Mouse (Mus musculus) forebrain, embryonic 13.5 days (tissue): ENCODE measurements around the gene Tuba1c. TPM values are rescaled to one million over a fixed set of nuclear protein-coding genes. Genes with fewer than 3 reads are reported as not detected.

ENCODE experiments used
- ATAC-seq: fragments of 200-750 bp; cut with Nextera tagmentation; 2 replicates; pipeline ENCODE4 v1.8.0; 2017
- H3K27ac ChIP-seq: fragments of 300-500 bp; sonication (generic); 2 replicates; pipeline ENCODE4 v1.5.1; 2015; ENCODE audit warnings: inconsistent platforms, mild to moderate bottlenecking, moderate library complexity
- H3K27me3 ChIP-seq: fragments of 300-500 bp; sonication (generic); 2 replicates; pipeline ENCODE4 v1.6.1; 2015; ENCODE audit warnings: mild to moderate bottlenecking, inconsistent platforms
- H3K36me3 ChIP-seq: fragments of 300-500 bp; sonication (generic); 2 replicates; pipeline ENCODE4 v1.6.1; 2015; ENCODE audit warnings: mild to moderate bottlenecking, inconsistent platforms; ENCODE audit not compliant: poor library complexity, severe bottlenecking
- H3K4me1 ChIP-seq: fragments of 300-500 bp; sonication (generic); 2 replicates; pipeline ENCODE4 v1.6.1; 2015; ENCODE audit warnings: inconsistent platforms
- H3K4me2 ChIP-seq: fragments of 300-500 bp; sonication (generic); 2 replicates; pipeline ENCODE4 v1.6.1; 2015; ENCODE audit warnings: inconsistent platforms, mild to moderate bottlenecking, moderate library complexity
- H3K4me3 ChIP-seq: fragments of 300-500 bp; sonication (generic); 2 replicates; pipeline ENCODE4 v1.5.1; 2015; ENCODE audit warnings: mild to moderate bottlenecking, inconsistent platforms
- H3K9ac ChIP-seq: fragments of 300-500 bp; sonication (generic); 2 replicates; pipeline ENCODE4 v1.6.1; 2015; ENCODE audit warnings: mild to moderate bottlenecking, inconsistent platforms
- H3K9me3 ChIP-seq: fragments of 300-500 bp; sonication (generic); replicated peaks from 2 replicates; pipeline ENCODE4 v1.6.1; 2016; ENCODE audit warnings: inconsistent platforms
- WGBS: fragments of 180-500 bp; shearing (Covaris S2); methylation state at CpG from one replicate; pipeline ENCODE4 v1.1.7; 2015; 5-methylcytosine and 5-hydroxymethylcytosine counted together
- polyA plus RNA-seq: library from polyadenylated mRNA; unstranded; fragments of >200 nt; fragmentation: Nextera tagmentation; extraction: Ambion mirVana; gene quantifications from 2 replicates; pipeline ENCODE4 v1.2.1, GENCODE M21; 2015

Tuba1c gene
- polyA plus RNA-seq, result 97.6 and 102 TPM in 2 replicates

DNA sequence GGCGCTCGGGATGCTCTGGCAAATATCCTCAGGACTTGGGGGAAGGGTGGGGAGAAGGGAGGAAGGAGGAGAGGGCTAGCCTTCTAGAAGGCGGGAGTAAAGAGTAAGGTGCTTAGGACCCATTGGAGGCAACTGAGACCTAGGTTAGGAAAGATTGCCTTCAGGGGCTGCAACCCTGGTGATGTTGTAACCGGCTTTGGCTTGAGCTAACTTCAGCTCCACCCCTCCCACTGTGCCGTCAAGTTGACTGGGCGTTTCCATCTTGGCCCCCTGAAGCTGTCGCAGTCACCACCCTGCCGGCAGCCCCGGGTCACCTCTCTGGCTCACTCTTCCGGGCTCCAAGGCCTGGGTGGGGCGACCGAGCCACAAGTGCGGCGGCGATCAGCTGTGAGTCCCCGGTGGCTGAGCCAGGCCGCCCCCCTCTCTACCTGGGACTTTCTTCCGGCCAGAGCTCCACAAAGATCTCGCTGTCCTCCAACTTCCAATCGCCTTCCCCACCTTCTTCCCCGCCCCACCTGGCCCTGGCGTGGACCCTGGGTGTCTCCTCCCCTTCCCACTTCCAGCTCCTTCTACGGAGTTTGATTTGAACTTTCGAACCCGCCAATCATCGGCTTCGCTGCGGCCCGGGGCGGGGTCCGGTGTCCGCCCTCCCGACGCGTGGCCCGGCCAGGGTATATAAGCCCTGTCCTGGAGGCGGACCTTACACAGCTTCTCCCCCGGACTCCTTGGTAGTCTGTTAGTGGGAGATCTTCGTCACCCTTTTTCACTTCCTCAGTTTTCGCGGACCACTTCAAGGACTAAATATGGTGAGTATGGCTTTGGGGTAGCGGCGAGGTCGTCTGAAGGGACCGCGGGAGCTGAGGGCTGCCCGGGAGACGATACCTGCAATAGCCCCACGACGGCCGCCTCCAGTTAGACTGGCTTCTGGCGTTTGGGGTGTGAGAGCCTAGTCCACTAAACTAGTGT, at the start of gene Tuba1c:
Tuba1c (plus strand) TSS at position 273 of the 966 bp plus-strand sequence.
- Histone ChIP-seq H3K4me3 (peak within 1 kb of the TSS; percentile 50), H3K9me3 (no peaks in the 10 kb centered on the region), H3K4me2 (peak within 1 kb of the TSS; percentile 86), H3K27ac (no peak within 1 kb of the TSS), H3K4me1 (peaks cover 45% of the 10 kb centered on the region), H3K9ac (peak within 1 kb of the TSS; percentile 66), H3K27me3 (0 out of 2 replicates have a peak, but pooled peaks cover 2% of the 10 kb centered on the region), H3K36me3 (peaks cover 9% of the 10 kb centered on the region; the same call in 1 of the 2 replicates)
- WGBS, result under 1% methylated on average over 51 of the region's 52 CpGs
- peak; percentile 80 for ATAC-seq

DNA sequence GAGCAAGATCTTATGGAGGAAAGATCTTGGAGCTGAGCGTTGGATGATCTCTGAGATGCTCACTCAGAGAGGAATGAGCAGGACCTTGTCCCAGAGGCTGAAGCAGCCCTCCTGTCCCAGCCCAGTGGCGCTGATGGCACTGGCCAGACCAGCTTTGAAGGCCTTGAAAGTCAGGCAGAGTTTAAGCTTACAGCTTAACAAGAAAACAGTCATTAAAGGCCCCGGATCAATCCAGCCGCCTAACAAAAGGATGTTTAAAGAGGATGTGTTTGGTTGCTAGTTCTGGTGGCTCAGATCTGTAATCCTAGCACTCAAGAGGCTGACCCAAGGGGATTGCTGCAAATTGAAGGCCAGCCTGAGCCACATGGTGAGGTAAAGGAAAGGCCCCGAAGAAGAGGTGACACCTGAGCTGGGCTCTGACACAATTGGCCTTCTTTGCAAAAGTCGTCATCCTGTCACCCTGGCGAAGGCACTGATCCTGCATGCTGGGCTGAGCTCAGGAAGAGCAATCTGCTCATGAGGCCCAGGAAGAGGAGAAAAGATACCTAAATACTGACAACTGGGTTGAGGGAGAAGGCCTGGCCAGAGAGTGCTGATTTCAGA, 49.6 kb upstream of the Tuba1c start:
- Histone ChIP-seq H3K9me3 (no peaks in the 10 kb centered on the region), H3K36me3 (no peaks in the 10 kb centered on the region), H3K4me1 (peaks cover 62% of the 10 kb centered on the region), H3K27me3 (no peaks in the 10 kb centered on the region), H3K4me2 (no peak overlapping the region), H3K27ac (peak overlapping the region; percentile 26; the same call in 1 of the 2 replicates), H3K9ac (no peak overlapping the region), H3K4me3 (no peak overlapping the region)
- ATAC-seq, result no peak
- WGBS, result 27% methylated on average over 7 of the region's 7 CpGs

DNA sequence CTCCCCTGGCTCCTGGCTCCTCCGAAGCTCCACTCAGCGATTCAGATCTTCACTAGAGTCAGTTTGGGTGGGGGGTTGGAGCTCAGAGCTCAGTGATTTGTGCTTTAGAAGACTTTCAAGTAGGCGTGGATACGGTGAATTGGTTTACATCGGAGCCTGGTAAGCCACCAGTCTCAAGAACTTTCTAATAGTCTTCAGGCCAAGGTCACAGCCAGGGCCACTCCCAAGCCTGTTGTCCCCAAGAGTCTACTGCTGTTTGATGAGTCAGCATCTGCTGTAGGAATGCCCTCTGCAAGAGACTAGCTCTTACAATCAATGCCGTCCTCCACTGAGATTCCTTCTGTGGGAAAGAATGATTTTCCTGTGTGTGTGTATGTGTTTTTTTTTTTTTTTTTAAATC, 47.6 kb upstream of the Tuba1c start:
- H3K9ac ChIP-seq, result no peak overlapping the region
- peaks cover 74% of the 10 kb centered on the region for H3K4me1 ChIP-seq
- H3K4me3 ChIP-seq, result no peak overlapping the region
- H3K9me3 ChIP-seq, result no peaks in the 10 kb centered on the region
- no peaks in the 10 kb centered on the region for H3K36me3 ChIP-seq
- no peak for ATAC-seq
- no peaks in the 10 kb centered on the region for H3K27me3 ChIP-seq
- no peak overlapping the region for H3K4me2 ChIP-seq
- WGBS, result 81% methylated on average over 6 of the region's 6 CpGs
- H3K27ac ChIP-seq, result no peak overlapping the region; the same call in 1 of the 2 replicates

DNA sequence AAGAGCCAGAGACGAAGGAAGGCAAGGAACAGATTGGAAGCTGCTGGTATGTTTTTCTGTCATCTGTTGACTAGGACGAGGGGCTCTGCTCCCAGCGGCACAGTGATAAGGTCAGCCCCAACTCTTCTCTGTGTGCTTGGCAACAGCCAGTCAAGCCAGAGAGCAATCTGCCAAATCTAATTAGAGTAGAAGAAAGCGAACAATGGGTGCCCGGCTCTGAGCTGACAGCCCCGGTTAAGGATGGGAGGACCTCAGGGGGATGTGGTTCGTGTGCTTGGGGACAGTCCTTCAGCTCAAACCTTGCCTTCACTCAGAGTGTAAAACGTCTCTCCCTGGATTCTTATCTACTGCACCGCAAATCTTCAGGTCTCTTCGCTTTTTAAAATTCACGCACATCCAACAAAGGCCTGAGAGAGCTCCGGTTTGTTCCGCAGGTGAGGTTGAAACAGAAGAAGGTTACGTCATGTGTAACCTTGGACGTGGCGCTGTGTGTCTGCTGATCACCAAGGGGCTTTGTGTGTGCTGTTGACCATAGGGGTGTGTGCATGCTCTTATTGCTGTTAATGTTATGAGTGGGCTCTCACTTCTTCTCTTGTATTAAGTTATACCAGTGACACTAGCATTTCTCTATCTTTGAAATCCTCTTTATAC, 46.1 kb upstream of the Tuba1c start:
- peak overlapping the region; percentile 79 for H3K9ac ChIP-seq
- H3K27me3 ChIP-seq, result no peaks in the 10 kb centered on the region
- H3K27ac ChIP-seq, result peak overlapping the region; percentile 98
- H3K4me1 ChIP-seq, result peaks cover 74% of the 10 kb centered on the region
- peak overlapping the region; percentile 47 for H3K4me3 ChIP-seq
- peak overlapping the region; percentile 72 for H3K4me2 ChIP-seq
- no peaks in the 10 kb centered on the region for H3K36me3 ChIP-seq
- peak; percentile 60 for ATAC-seq
- H3K9me3 ChIP-seq, result no peaks in the 10 kb centered on the region
- 13% methylated on average over 16 of the region's 16 CpGs for WGBS

DNA sequence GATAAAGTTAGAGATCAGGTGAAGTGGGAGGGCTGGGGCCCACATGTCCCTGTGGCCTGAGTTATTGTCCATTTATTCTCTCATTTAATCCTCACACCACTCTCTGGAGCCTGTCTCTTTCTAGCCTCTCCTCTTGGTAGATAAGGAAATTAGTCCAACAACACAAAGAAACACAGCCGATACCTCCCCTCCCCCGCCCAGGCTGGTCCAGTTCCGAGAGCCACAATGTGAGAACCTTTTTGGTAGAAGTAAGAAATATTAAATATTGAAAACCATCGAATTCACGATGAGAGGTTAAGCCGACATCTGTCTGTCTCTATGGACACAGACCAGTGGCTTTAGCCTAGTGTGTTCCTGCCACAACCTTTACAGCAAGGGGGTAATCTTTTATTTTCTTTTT, 45.0 kb upstream of the Tuba1c start:
- WGBS, result 35% methylated on average over 6 of the region's 6 CpGs
- H3K9ac ChIP-seq, result peak overlapping the region; percentile 79
- peak overlapping the region; percentile 98 for H3K27ac ChIP-seq
- no peaks in the 10 kb centered on the region for H3K9me3 ChIP-seq
- no peaks in the 10 kb centered on the region for H3K36me3 ChIP-seq
- no peak for ATAC-seq
- no peaks in the 10 kb centered on the region for H3K27me3 ChIP-seq
- H3K4me1 ChIP-seq, result peaks cover 80% of the 10 kb centered on the region
- H3K4me2 ChIP-seq, result peak overlapping the region; percentile 72
- H3K4me3 ChIP-seq, result peak overlapping the region; percentile 47

DNA sequence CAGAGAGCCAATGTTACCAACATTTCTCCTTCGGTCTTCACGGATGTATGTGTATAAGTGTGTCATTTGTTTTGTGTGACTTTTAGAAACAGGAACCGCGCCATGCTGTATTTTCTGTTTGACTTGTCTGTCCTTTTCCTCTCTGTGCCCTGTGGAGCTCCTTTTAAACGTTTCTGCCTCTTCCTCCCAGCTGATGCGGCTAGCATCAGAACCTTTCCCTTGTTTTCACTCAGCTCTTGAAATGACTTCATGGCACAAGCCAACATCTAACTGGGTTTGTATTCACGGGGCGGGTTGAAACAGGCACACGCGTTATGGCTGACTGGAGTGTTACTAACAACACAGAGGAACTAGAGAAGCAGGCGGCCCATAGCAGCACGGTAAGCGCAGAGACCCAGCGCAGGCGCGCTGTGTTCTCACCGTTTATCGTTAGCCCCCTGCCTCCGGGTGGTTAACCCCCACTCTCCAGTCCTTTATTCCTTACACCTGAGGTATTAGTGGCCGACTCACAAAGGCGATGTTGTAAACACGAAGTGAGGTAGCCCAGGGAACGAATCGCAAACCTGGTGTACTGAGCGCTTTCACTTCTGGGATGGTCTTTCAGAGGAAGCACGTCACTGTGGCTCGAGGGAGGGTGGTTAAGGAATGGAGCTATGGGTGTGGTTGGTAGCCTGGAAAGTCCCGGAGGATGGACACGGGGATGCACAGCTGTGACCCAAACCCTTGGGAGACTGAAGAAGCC, 44.3 kb upstream of the Tuba1c start:
- Histone ChIP-seq H3K4me3 (peak overlapping the region; percentile 47), H3K9me3 (no peaks in the 10 kb centered on the region), H3K27me3 (no peaks in the 10 kb centered on the region), H3K27ac (peak overlapping the region; percentile 98), H3K4me2 (peak overlapping the region; percentile 72), H3K4me1 (peaks cover 82% of the 10 kb centered on the region), H3K9ac (peak overlapping the region; percentile 79), H3K36me3 (no peaks in the 10 kb centered on the region)
- WGBS, result 3% methylated on average over 29 of the region's 29 CpGs
- ATAC-seq, result peak; percentile 73

DNA sequence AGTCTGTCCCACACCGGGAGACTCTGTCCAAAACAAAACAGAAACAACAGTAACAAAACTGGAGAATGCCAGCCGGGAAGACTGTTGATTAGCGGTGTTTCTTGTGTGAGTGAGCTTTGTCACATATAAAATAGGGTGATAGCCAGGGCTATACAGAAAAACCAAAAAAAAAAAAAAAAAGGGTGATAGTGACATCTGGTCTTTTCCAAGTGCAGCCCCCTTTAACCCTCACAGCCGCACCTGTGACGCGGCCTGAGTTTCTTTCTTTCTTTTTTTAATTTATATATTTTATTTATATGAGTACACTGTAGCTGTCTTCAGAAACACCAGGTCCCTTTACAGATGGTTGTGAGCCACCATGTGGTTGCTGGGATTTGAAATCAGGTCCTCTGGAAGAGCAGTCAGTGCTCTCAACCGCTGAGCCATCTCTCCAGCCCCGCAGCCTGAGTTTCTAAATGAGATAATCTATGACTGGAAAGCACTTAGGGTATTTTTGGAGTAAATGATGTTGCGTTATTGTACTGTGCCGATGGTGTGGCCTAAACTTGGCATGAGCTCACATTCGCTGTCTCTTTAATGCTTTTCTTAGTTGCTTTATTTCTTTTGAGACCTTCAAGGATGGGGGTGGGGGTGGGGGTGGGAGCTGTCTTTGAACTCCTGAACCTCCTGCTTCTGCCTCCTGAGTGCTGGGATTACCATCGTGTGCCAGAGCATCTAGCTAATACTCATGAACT, 43.5 kb upstream of the Tuba1c start:
- Histone ChIP-seq H3K27me3 (no peaks in the 10 kb centered on the region), H3K27ac (peak overlapping the region; percentile 98), H3K4me1 (peaks cover 89% of the 10 kb centered on the region), H3K9me3 (no peaks in the 10 kb centered on the region), H3K9ac (peak overlapping the region; percentile 79), H3K4me2 (peak overlapping the region; percentile 72), H3K4me3 (peak overlapping the region; percentile 47), H3K36me3 (no peaks in the 10 kb centered on the region)
- ATAC-seq, result no peak
- 11% methylated on average over 12 of the region's 12 CpGs for WGBS

DNA sequence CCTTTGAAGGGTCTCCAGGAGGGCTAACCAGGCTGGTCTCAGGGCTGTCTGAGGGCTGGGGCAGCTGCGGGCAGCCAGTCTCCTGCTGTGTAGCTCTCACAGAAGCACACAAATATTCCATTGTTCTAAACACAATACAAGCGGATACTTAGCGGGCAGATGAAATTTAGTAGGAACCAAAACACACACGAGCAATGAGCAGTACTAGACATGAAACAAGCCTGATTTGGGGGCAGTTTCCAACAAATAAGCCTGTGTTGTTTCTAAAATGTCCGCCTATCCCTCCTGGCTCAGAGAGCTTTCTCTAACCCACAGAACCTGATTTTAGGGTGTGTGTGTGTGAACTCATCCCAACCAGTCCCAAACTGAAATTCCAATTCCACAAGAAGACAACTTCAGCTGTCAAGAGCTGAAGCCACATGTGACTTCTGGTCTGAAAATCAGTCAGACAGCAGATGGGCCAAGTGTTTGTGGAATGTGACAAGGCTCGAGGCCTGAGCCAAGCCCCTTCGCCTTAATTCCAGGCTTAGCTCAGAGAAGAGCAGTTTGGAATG, 42.5 kb upstream of the Tuba1c start:
- ATAC-seq, result no peak
- H3K9me3 ChIP-seq, result no peaks in the 10 kb centered on the region
- H3K27me3 ChIP-seq, result no peaks in the 10 kb centered on the region
- peak overlapping the region; percentile 72 for H3K4me2 ChIP-seq
- no peaks in the 10 kb centered on the region for H3K36me3 ChIP-seq
- H3K4me3 ChIP-seq, result peak overlapping the region; percentile 47
- 2% methylated on average over 7 of the region's 7 CpGs for WGBS
- H3K27ac ChIP-seq, result peak overlapping the region; percentile 98
- H3K9ac ChIP-seq, result peak overlapping the region; percentile 79
- H3K4me1 ChIP-seq, result peaks cover 94% of the 10 kb centered on the region

DNA sequence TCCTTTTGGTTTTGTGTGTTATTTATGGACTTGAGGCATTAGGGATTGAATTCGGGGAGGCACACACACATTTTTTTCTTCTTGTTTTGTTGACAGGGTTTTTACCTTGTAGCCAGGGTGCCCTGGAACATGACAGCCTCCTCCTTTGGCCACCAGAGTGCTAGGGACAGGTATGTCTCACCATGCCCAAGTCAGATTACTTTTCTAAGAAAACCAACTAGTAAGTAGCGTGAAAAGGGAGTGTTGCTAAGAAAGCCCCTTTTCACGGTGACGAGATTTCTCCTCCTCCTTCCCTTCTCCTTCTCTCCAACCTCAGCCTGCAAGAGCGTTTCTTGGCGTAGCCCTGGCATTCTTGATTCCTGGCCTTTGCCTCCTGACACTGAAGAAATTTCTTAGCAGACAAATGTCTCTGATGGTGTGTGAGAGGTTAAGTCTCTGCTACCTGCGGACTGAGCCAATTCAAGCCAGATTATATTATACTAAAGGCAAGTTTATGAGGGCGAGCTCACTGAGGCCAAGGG, 42.0 kb upstream of the Tuba1c start:
- 30% methylated on average over 8 of the region's 8 CpGs for WGBS
- no peak for ATAC-seq
- H3K9ac ChIP-seq, result peak overlapping the region; percentile 79
- H3K36me3 ChIP-seq, result no peaks in the 10 kb centered on the region
- peak overlapping the region; percentile 98 for H3K27ac ChIP-seq
- peak overlapping the region; percentile 47 for H3K4me3 ChIP-seq
- no peaks in the 10 kb centered on the region for H3K27me3 ChIP-seq
- no peaks in the 10 kb centered on the region for H3K9me3 ChIP-seq
- H3K4me1 ChIP-seq, result peaks cover 98% of the 10 kb centered on the region
- H3K4me2 ChIP-seq, result peak overlapping the region; percentile 72

DNA sequence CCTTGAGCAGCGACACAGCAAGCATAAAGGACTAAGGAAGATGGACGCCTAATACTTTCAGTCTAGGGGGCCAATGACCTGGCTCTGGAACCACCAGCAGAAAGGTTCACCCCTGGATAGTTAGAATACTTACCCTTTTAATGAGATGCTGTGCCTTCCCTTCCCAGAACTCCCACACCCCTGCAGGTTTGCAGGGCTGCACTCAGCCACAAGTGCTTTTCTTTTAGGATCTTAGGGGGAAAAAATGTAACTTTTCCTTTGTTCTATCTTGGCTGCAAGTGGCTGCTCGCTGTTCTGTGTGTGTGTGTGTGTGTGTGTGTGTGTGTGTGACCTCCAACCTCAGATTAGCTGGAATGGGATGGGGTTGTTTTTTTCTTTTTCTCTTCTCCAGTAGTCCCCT, 40.9 kb upstream of the Tuba1c start:
- no peaks in the 10 kb centered on the region for H3K9me3 ChIP-seq
- peak overlapping the region; percentile 98 for H3K27ac ChIP-seq
- ATAC-seq, result no peak
- H3K27me3 ChIP-seq, result no peaks in the 10 kb centered on the region
- H3K4me1 ChIP-seq, result peaks cover 94% of the 10 kb centered on the region
- H3K9ac ChIP-seq, result peak overlapping the region; percentile 79; the same call in 1 of the 2 replicates
- peak overlapping the region; percentile 72; the same call in 1 of the 2 replicates for H3K4me2 ChIP-seq
- no peak overlapping the region for H3K4me3 ChIP-seq
- H3K36me3 ChIP-seq, result no peaks in the 10 kb centered on the region
- 59% methylated on average over 3 of the region's 3 CpGs for WGBS
